Mouse (Mus musculus) E14TG2a.4 (cell line): ENCODE results near the gene Map3k3.

Experiments
- CTCF ChIP-seq: conservative IDR thresholded peaks from 2 replicates; pipeline ENCODE4 v1.5.1; 2014; ENCODE audit warnings: low read length
- POU5F1 ChIP-seq: IDR thresholded peaks from 2 replicates; pipeline ENCODE4 v1.6.1; 2014; ENCODE audit warnings: low read length, borderline replicate concordance

GRCm38 (mm10) chr11:106124784-106125183 is 40.4 kb downstream of the Map3k3 start:
- TF ChIP-seq CTCF (no peak), POU5F1 (no peak)
